Mouse (Mus musculus) naive thymus-derived CD4-positive, alpha-beta T cell, adult 2 months (primary cell): ENCODE results near the gene Cplx2.

ENCODE experiments used
- DNase-seq: peaks from one replicate; pipeline ENCODE4 v3.0.0-alpha.2; 2011; ENCODE audit warnings: low read depth

The Cplx2 gene

GRCm38 (mm10) chr13:54371049-54371386 lies at the start of gene Cplx2:
TSS of gene Cplx2 (plus strand) at chr13:54371349.
- DNase-seq = no peak

DNA sequence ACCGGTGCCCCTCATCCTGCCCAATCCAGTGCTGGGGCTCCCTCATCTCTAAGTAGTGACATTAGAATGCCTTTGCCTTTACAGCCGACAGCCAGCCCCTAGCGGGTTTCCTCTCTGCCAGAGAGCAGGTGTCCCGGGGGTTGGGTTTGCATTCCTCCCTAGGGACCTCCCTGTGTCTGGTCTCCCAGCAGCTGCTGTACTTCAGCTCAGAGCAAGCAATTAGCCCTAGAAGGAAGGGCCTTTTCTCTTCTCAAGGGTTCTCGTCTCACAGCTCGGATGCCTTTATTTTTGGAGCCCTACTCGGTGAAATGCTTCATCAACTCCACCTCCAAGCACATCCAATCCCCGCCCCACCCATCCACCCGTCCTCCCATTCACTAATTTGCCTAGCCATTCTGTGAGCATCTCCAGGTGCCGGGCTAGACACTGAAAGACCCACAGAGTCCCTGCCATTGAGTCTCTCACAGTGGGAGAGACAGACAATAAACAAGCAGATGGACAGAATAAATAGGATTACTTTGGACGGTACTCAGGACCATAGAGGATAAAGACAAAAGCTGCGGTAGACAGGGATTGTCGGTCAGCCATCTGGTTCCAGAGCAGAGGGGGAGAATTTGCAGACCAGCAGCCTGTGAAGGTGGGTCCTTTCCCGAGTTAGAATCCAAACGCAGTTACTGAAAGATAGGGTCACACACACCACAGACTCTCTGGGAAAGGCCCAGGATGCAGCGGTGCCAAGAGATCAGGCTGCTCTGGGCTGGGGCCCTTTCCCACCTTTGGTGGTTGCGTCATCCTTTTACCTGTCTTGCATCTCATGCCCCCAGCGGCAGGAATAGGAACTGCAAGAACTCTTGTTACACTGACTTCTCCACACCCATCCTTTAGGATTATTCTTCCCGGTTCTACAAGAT lies 48.5 kb upstream of the Cplx2 start:
- peak; percentile 40 for DNase-seq

DNA sequence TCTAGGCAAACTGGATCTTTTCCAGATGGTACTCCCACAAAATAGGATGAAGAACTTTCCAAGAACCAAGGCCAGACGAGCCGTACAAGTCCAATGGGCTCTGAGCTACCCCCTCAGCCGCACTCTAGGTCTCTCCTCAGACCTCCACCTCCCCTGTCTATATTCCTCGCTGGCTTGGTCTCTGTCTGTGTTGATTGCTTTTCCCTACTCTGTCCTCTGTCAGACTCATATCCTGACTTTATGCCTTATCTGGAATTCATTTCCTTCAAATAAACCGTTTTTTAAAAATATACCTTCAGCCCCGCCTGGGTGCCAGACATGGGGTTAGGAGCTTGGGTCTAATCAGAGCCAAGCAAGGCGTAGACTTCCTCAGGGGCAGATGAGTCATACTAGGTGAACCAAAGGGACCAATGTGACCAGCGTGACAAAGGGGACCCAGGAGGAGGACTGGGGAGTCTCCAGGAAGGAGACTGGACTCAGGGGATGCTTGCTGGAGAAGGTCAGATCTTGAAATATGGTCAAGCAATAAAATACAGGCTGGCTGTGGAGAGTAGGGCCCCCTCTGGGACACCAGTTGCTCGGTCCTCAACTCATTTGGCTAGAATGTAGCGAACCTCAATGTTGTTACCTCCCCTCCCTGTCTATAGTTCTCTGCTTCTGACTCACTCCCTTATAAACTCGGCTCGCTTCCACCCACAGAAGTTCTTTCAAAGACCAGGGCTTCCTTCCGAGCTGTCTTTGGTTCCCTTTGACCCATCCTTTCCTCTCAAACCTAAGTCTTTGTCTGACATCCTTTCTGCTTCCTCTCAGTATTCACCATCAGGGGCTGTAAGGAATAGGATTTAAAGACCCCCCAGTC lies 47.6 kb upstream of the Cplx2 start:
- DNase-seq = no peak

DNA sequence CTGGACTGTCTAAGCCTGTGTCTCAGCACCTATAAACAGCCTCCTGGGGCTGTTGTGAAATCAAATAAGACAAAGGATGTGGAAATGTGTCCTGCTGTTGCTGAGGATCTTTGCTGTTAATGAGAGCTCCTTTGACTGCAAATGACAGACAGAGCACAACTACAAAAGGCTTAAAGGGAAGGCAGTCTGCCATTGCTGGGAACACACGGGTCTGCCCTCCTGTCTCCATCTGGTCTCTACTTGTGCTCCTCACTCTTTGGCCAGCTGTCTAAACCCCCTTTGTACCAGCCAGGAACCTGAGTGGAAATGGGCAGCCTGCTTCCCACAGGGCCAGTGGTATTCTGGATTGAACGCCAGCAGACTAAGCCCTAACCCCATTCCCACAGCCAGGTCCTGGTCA lies 47.0 kb upstream of the Cplx2 start:
- DNase-seq = no peak

GRCm38 (mm10) chr13:54325814-54326213 lies 45.3 kb upstream of the Cplx2 start:
- no peak for DNase-seq

DNA sequence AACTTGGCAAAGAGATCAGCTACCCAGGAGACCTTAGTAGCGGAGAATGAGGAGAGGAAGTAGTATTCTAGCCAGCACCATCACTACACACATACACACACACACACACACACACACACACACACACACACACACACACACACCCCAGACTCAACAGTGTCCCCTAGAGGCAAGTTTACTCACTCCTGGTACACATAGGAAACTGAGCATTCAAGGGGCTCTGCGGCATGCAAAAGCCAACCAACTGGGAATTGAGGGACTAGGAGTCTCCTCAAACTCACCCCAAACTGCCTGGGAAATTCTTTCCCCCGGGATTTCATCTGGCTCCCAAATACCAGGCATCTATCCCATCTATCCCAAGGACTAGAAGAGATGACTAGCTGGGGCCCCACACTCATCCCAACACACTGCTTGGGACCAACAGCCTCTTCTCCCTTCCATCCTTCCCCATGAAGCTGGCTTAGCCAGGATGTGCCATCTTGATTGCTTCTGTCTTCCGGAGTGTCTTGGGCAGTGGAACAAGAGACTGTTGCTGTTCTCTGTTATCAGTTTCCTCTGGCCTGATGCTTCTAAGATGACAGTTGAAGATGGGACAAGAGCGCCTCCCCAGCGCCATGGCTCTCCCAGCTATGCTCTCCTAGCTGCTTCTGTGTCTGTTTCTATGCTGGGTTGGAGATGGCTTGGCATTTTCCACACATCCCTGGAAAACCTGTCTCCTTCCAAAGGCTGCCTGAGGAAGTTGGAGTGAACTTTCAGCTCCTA lies 44.3 kb upstream of the Cplx2 start:
- no peak for DNase-seq

- DNase-seq = no peak
These were observed 43.1 kb upstream of the Cplx2 start for GRCm38 (mm10) chr13:54328029-54328428.

GRCm38 (mm10) chr13:54328954-54329490 lies 42.1 kb upstream of the Cplx2 start:
- DNase-seq = no peak

- DNase-seq = no peak
These were observed 39.1 kb upstream of the Cplx2 start for GRCm38 (mm10) chr13:54331825-54332675.

DNA sequence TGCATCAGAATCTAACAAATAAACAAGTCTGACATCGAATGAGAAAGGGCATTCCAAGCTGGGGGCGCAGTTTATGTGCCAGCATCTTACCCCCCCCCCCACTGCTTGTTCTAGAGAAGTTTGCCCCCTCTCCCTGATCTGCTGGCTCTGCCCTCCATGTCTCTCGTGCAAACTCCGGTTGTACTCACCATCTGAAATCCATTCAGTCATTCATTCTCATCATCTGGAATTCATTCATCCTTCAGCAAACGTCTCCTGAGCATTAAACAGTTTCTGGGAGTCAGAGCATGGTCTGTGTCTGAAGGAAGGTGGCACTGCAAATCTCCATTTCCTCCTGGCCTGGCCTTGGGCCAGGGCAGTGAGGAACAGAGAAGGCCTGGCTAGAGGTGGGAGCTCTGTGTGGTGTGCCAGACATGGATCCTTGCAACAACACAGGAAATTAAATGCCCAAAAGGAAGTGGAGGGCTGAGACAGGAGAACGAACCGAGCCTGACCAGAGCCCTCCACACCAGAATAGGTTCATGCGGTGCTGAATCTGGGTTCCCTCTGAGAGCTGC lies 38.1 kb upstream of the Cplx2 start:
- DNase-seq = no peak

DNA sequence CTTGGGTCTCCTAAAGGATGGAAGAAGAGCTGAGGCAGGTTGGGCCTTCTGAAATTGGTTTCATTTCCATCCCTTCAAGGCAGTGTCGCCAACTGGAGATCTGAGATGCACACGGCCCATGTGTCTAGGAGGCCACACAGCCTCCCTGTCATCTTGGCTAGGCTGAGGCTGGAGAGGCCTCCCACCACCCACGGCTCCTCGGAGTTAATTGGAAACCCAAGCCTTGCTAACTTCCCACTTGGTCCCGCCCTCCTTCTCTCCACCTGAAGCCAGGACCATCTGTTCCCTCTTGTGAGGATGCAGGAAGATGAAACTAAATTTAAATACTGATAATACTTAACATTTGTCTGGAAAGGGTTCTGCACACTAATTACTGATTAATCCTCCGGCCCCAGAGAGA lies 34.1 kb upstream of the Cplx2 start:
- no peak for DNase-seq

- DNase-seq = no peak
These were observed 33.6 kb upstream of the Cplx2 start for GRCm38 (mm10) chr13:54337541-54337940.

GRCm38 (mm10) chr13:54338815-54339214 lies 32.3 kb upstream of the Cplx2 start:
- DNase-seq = no peak

GRCm38 (mm10) chr13:54345885-54346647 lies 25.1 kb upstream of the Cplx2 start:
- no peak for DNase-seq

- DNase-seq = no peak
These were observed 23.1 kb upstream of the Cplx2 start for GRCm38 (mm10) chr13:54348011-54348410.

DNA sequence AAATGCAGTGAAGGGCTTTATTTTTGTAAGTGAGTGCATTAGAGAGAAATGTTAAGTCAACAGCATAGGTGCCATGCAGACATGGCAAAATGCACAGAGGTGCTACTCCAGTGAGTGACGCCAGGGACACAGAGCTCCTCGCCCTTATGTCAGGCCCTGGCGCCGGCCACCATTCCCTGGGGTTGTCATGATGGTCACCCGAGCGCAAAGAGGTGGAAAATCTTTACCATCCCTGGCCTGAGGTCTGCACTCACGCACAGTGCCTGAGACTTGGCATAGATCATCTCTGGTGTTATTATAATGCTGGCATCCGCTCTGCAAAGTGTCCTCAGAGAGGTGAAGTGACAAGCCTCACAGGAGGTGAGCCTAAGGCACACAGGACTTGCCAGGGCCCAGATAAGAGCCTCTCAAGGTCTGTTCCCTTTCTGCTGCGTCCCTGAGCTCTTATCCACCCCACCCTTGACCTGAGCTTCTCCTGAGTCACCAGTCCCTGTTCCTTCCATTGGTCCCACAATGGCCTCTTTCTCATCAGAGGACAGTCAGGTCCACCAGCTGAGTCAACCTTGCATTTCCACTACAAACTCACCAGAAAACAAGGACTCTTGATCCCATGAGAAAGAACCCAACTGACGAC lies 21.9 kb upstream of the Cplx2 start:
- DNase-seq = no peak

DNA sequence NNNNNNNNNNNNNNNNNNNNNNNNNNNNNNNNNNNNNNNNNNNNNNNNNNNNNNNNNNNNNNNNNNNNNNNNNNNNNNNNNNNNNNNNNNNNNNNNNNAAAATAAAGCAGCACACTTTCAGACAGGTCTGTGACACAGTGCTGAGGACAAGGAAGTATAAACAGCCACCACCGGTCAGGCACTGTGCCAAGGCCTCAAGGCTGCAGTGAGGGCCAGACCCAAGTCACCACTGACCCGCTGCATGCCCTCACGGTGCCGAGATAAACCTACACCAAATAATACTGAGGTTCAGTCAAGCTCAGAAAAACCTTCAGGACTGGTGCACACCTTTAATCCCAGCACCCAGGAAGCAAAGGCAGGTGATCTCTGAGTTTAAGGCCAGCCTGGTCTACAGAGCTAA lies 13.7 kb upstream of the Cplx2 start:
- no peak for DNase-seq

DNA sequence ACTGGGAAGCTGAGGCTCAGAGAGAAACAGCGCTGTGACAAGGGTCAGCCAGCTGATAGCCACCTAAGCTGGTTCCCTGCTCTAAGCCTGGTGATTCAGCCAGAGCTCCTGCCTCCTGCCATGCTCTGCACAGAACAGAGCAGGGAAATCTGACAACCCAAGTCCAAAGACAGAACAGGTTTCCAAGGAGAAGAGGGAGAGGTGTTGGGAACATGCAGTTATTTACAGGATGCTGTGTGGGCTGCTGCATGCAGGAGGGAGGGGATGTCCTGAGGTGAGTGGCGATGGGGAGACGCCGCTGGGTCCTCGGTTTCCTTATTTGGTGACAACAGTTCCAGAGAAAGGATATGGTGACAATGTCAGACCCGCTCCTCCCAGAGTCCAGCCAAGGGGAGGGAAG lies 12.0 kb upstream of the Cplx2 start:
- DNase-seq = no peak

- DNase-seq = no peak
These were observed 6.5 kb upstream of the Cplx2 start for GRCm38 (mm10) chr13:54364686-54365085.

DNA sequence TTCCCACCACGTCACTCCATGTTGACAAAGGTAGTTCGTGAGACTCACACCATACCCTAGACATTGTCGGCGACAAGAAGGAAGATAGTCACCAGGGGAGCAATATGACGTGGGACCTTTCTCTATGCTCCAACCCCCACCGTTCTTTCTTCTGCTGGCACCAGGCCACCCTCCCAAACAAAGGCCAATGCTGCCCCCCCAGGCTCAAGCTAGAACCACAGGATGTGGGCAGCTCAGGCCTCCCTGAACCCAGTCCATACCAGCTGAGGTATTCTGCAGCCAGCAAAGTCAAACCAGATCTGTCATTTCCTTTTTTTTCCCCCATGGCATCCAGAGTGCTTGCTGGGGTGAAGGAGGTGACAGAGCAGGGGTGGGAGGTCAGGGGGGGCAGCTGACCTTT lies 3.4 kb upstream of the Cplx2 start:
- DNase-seq = no peak
